Mouse (Mus musculus): ENCODE results near the gene Cactin. TPM values are rescaled to one million over a fixed set of nuclear protein-coding genes. Genes with fewer than 3 reads are reported as not detected.

The Cactin gene
- 5.0 TPM for polyA plus RNA-seq (2015; fragmentation: Illumina TruSeq; extraction: RNeasy Lipid Tissue Mini Kit (QIAGEN cat#74804); ENCODE audit: insufficient read depth, low replicate concordance)

DNA sequence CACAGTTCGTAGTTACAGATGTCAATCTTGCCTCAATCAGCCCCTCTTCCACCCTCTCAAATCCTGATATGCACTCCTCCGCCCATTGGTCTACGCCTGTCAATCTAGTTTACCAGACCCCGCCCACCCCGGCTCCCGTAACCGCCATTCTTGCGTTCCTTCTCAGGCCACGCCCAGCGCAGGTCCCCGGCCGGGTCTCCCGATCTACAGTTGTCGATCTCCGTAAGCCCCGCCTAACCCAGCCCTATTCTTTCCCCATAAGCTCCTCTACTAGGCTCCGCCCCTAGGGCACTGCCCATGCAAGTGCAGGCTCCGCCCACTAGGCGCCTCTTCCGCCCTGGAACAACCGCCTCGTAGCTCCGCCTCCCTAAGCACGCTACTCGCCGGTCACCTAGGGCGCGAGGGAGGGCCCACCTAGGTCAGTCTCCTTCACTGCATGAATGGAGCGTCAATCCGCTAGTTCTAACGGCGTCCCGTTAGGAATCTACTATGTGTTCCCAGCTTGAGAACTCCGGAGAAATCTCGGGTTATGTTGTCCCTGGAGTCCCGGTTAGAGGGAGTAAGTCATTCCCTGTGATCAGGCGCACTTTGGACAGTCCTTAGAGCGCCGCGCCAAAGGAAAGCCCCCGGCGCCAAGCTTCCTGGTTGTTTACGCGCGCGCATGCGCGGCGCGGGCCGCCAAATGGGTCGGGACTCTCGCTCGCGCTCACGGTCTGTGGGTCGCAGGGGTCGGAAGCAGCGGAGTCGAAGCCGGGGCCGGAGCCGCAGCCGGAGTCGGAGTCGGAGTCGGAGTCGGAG, at the start of gene Cactin:
TSS of gene Cactin (plus strand) at position 554 of the 798 bp plus-strand sequence.

DNA sequence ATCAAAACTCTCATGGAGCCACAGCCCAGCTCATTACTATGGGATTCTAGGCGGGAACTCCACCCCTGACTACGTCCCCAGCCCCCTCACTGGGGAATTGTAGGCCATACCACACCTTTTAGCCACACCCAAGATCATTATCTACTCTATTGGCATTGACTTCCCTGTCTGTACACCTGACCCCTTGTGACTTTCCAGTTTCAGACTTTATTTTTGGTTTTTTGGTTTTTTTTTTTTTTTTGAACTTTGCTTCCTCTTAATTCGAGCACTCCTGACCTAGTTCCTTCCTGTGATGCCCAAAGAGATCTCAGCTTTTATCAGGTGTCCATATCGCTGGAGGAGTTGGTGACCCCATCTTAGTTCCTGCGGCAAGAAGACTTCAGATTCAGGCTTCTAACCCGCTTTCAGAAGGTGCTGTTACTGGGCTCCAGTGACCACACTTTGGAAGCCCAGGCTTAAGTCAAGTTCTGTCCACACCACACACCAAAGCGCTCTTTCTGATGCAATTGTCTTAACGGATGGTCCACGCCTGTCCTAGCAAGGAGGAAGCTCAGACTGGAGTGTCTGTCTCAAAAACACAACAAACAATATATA, 29.3 kb upstream of the Cactin start, which contains the start of gene Tjp3:
TSS of gene Tjp3 (minus strand) at position 71 of the 594 bp plus-strand sequence.

GRCm38 (mm10) chr10:81292554-81293333, 28.2 kb upstream of the Cactin start, which contains the start of gene Pip5k1c:
Gene Pip5k1c, plus strand, starts transcription at chr10:81292963.

DNA sequence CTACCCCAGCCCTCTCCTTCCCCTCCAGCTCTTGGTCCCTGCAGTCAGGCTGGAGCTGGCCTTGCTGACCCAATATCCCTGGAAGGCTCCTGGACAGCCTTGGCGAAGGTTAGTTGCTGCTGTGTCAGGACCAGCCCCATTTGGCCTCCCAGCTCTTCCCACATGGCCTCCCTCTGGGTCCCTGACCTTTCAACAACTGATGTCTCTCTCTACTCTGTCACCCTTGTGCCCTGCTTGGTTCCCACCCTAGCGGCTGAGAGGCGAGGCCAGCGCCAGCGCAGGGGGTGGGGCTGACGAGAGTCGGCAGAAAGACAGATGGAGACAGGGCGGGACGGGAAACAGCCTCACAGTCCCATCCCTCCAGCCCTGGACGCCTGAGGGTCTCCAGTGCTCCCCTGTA, 7.5 kb downstream of the Cactin start, which contains the start of gene Tbxa2r:
TSS of gene Tbxa2r (plus strand) at position 346 of the 400 bp plus-strand sequence.

DNA sequence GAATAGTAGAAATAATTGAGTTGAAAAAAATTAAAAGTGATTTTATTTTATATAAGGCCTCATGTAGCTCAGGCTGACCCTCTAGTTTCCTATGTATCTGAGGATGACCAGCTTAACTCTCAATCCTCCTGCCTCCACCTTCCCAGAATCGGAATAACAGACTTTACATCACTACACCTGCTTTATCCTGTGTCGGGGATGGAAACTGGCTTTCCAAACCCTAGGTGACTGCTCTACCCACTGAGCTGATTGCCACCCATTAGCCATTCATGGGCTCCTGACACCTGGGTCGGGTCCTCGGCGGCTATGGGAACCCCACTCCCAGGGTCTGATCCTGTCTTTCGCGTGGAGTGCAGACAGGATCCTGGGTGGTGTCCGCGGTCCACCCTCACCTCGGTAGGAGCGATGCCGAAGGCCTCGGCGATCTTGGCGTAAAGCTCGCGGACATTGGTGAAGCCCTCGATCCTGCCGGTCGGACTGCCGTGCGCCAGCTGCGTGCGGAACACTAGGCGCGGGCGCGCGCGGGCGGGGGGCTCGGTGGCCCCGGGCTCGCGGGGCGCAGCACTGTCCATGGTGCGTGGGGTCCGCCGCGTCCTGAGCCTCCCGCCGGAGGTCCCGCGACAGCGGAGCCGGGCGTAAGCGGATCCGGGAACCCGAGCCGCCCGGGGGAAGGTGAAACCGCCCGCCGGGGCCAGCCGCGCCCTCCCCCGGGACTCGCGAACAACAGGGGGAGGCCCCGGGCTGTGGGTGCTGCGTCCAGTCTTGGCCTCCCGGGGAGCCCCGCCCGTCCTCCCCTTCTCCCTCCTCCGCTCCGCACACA, 22.0 kb downstream of the Cactin start, which contains the start of gene Gipc3:
TSS of gene Gipc3 (minus strand) at position 581 of the 820 bp plus-strand sequence.

GRCm38 (mm10) chr10:81350351-81351063, 29.6 kb downstream of the Cactin start, which contains the start of gene Hmg20b:
Gene Hmg20b, minus strand, starts transcription at chr10:81350480.

GRCm38 (mm10) chr10:81356991-81357844, 36.3 kb downstream of the Cactin start, which contains the start of gene Mfsd12:
Gene Mfsd12, plus strand, starts transcription at chr10:81357491.

GRCm38 (mm10) chr10:81365672-81366476, 45.0 kb downstream of the Cactin start, which contains the start of gene 4930404N11Rik:
Gene 4930404N11Rik, minus strand, starts transcription at chr10:81365816.

Other genes with a start within 250 kb of the Cactin start
- not detected for gene Creb3l3, start 222.2 kb upstream of the Cactin start, polyA plus RNA-seq (2015; fragmentation: Illumina TruSeq; extraction: RNeasy Lipid Tissue Mini Kit (QIAGEN cat#74804); ENCODE audit: insufficient read depth, low replicate concordance)
- 27.7 TPM for gene Map2k2, start 215.2 kb upstream of the Cactin start, polyA plus RNA-seq (2015; fragmentation: Illumina TruSeq; extraction: RNeasy Lipid Tissue Mini Kit (QIAGEN cat#74804); ENCODE audit: insufficient read depth, low replicate concordance)
- 14.0 TPM for gene Zbtb7a, start 185.9 kb upstream of the Cactin start, polyA plus RNA-seq (2015; fragmentation: Illumina TruSeq; extraction: RNeasy Lipid Tissue Mini Kit (QIAGEN cat#74804); ENCODE audit: insufficient read depth, low replicate concordance)
- 10.8 TPM for gene Pias4, start 153.2 kb upstream of the Cactin start, polyA plus RNA-seq (2015; fragmentation: Illumina TruSeq; extraction: RNeasy Lipid Tissue Mini Kit (QIAGEN cat#74804); ENCODE audit: insufficient read depth, low replicate concordance)
- gene Eef2, start 144.5 kb upstream of the Cactin start, polyA plus RNA-seq (2015; fragmentation: Illumina TruSeq; extraction: RNeasy Lipid Tissue Mini Kit (QIAGEN cat#74804); ENCODE audit: insufficient read depth, low replicate concordance): 451 TPM
- gene Dapk3, start 138.1 kb upstream of the Cactin start, polyA plus RNA-seq (2015; fragmentation: Illumina TruSeq; extraction: RNeasy Lipid Tissue Mini Kit (QIAGEN cat#74804); ENCODE audit: insufficient read depth, low replicate concordance): 8.6 TPM
- not detected for gene 4930442H23Rik, start 137.3 kb upstream of the Cactin start, polyA plus RNA-seq (2015; fragmentation: Illumina TruSeq; extraction: RNeasy Lipid Tissue Mini Kit (QIAGEN cat#74804); ENCODE audit: insufficient read depth, low replicate concordance)
- gene Nmrk2, start 119.1 kb upstream of the Cactin start, polyA plus RNA-seq (2015; fragmentation: Illumina TruSeq; extraction: RNeasy Lipid Tissue Mini Kit (QIAGEN cat#74804); ENCODE audit: insufficient read depth, low replicate concordance): not detected
- 1.2 TPM for gene Atcay, start 90.3 kb upstream of the Cactin start, polyA plus RNA-seq (2015; fragmentation: Illumina TruSeq; extraction: RNeasy Lipid Tissue Mini Kit (QIAGEN cat#74804); ENCODE audit: insufficient read depth, low replicate concordance)
- 1.5 TPM for gene Zfr2, start 87.9 kb upstream of the Cactin start, polyA plus RNA-seq (2015; fragmentation: Illumina TruSeq; extraction: RNeasy Lipid Tissue Mini Kit (QIAGEN cat#74804); ENCODE audit: insufficient read depth, low replicate concordance)
- 4.6 TPM for gene Matk, start 68.2 kb upstream of the Cactin start, polyA plus RNA-seq (2015; fragmentation: Illumina TruSeq; extraction: RNeasy Lipid Tissue Mini Kit (QIAGEN cat#74804); ENCODE audit: insufficient read depth, low replicate concordance)
- gene Mrpl54, start 54.2 kb upstream of the Cactin start, polyA plus RNA-seq (2015; fragmentation: Illumina TruSeq; extraction: RNeasy Lipid Tissue Mini Kit (QIAGEN cat#74804); ENCODE audit: insufficient read depth, low replicate concordance): 28.9 TPM
- gene Apba3, start 54.1 kb upstream of the Cactin start, polyA plus RNA-seq (2015; fragmentation: Illumina TruSeq; extraction: RNeasy Lipid Tissue Mini Kit (QIAGEN cat#74804); ENCODE audit: insufficient read depth, low replicate concordance): 11.9 TPM
- 2.6 TPM for gene Tjp3, start 29.5 kb upstream of the Cactin start, polyA plus RNA-seq (2015; fragmentation: Illumina TruSeq; extraction: RNeasy Lipid Tissue Mini Kit (QIAGEN cat#74804); ENCODE audit: insufficient read depth, low replicate concordance)
- gene Pip5k1c, start 28.1 kb upstream of the Cactin start, polyA plus RNA-seq (2015; fragmentation: Illumina TruSeq; extraction: RNeasy Lipid Tissue Mini Kit (QIAGEN cat#74804); ENCODE audit: insufficient read depth, low replicate concordance): 26.7 TPM
- gene Tbxa2r, start 7.6 kb downstream of the Cactin start, polyA plus RNA-seq (2015; fragmentation: Illumina TruSeq; extraction: RNeasy Lipid Tissue Mini Kit (QIAGEN cat#74804); ENCODE audit: insufficient read depth, low replicate concordance): 3.0 TPM
- gene Gipc3, start 22.2 kb downstream of the Cactin start, polyA plus RNA-seq (2015; fragmentation: Illumina TruSeq; extraction: RNeasy Lipid Tissue Mini Kit (QIAGEN cat#74804); ENCODE audit: insufficient read depth, low replicate concordance): 0.59 TPM
- 30.0 TPM for gene Hmg20b, start 29.4 kb downstream of the Cactin start, polyA plus RNA-seq (2015; fragmentation: Illumina TruSeq; extraction: RNeasy Lipid Tissue Mini Kit (QIAGEN cat#74804); ENCODE audit: insufficient read depth, low replicate concordance)
- 2.8 TPM for gene Mfsd12, start 36.4 kb downstream of the Cactin start, polyA plus RNA-seq (2015; fragmentation: Illumina TruSeq; extraction: RNeasy Lipid Tissue Mini Kit (QIAGEN cat#74804); ENCODE audit: insufficient read depth, low replicate concordance)
- gene 4930404N11Rik, start 44.7 kb downstream of the Cactin start, polyA plus RNA-seq (2015; fragmentation: Illumina TruSeq; extraction: RNeasy Lipid Tissue Mini Kit (QIAGEN cat#74804); ENCODE audit: insufficient read depth, low replicate concordance): 0.18 TPM
- gene Fzr1, start 57.4 kb downstream of the Cactin start, polyA plus RNA-seq (2015; fragmentation: Illumina TruSeq; extraction: RNeasy Lipid Tissue Mini Kit (QIAGEN cat#74804); ENCODE audit: insufficient read depth, low replicate concordance): 7.7 TPM
- 1.9 TPM for gene Dohh, start 63.3 kb downstream of the Cactin start, polyA plus RNA-seq (2015; fragmentation: Illumina TruSeq; extraction: RNeasy Lipid Tissue Mini Kit (QIAGEN cat#74804); ENCODE audit: insufficient read depth, low replicate concordance)
- 3.2 TPM for gene Gm48551, start 63.4 kb downstream of the Cactin start, polyA plus RNA-seq (2015; fragmentation: Illumina TruSeq; extraction: RNeasy Lipid Tissue Mini Kit (QIAGEN cat#74804); ENCODE audit: insufficient read depth, low replicate concordance)
- 0.43 TPM for gene Gm48552, start 67.9 kb downstream of the Cactin start, polyA plus RNA-seq (2015; fragmentation: Illumina TruSeq; extraction: RNeasy Lipid Tissue Mini Kit (QIAGEN cat#74804); ENCODE audit: insufficient read depth, low replicate concordance)
- 9.5 TPM for gene Smim24, start 71.9 kb downstream of the Cactin start, polyA plus RNA-seq (2015; fragmentation: Illumina TruSeq; extraction: RNeasy Lipid Tissue Mini Kit (QIAGEN cat#74804); ENCODE audit: insufficient read depth, low replicate concordance)
- gene Nfic, start 134.5 kb downstream of the Cactin start, polyA plus RNA-seq (2015; fragmentation: Illumina TruSeq; extraction: RNeasy Lipid Tissue Mini Kit (QIAGEN cat#74804); ENCODE audit: insufficient read depth, low replicate concordance): 9.4 TPM
- gene Celf5, start 161.6 kb downstream of the Cactin start, polyA plus RNA-seq (2015; fragmentation: Illumina TruSeq; extraction: RNeasy Lipid Tissue Mini Kit (QIAGEN cat#74804); ENCODE audit: insufficient read depth, low replicate concordance): 0.15 TPM
- gene Ncln, start 175.3 kb downstream of the Cactin start, polyA plus RNA-seq (2015; fragmentation: Illumina TruSeq; extraction: RNeasy Lipid Tissue Mini Kit (QIAGEN cat#74804); ENCODE audit: insufficient read depth, low replicate concordance): 27.7 TPM
- gene S1pr4, start 179.0 kb downstream of the Cactin start, polyA plus RNA-seq (2015; fragmentation: Illumina TruSeq; extraction: RNeasy Lipid Tissue Mini Kit (QIAGEN cat#74804); ENCODE audit: insufficient read depth, low replicate concordance): 15.6 TPM
- gene Gna15, start 203.1 kb downstream of the Cactin start, polyA plus RNA-seq (2015; fragmentation: Illumina TruSeq; extraction: RNeasy Lipid Tissue Mini Kit (QIAGEN cat#74804); ENCODE audit: insufficient read depth, low replicate concordance): 9.4 TPM
- gene Gna11, start 224.1 kb downstream of the Cactin start, polyA plus RNA-seq (2015; fragmentation: Illumina TruSeq; extraction: RNeasy Lipid Tissue Mini Kit (QIAGEN cat#74804); ENCODE audit: insufficient read depth, low replicate concordance): 15.2 TPM
- gene Aes, start 238.4 kb downstream of the Cactin start, polyA plus RNA-seq (2015; fragmentation: Illumina TruSeq; extraction: RNeasy Lipid Tissue Mini Kit (QIAGEN cat#74804); ENCODE audit: insufficient read depth, low replicate concordance): 105 TPM

Data from spleen, adult 10 weeks (tissue).